Mouse (Mus musculus) ovary, postnatal 14 days (tissue): ENCODE measurements around the gene Irf7.
A peak's percentile ranks its signal among the peaks of the same experiment; 100 is the strongest.

Experiments
- DNase-seq: peaks from one replicate; pipeline ENCODE4 v3.0.0; 2022; ENCODE audit warnings: low spot score

Irf7 gene

GRCm38 (mm10) chr7:141219558-141220099 is 46.7 kb downstream of the Irf7 start:
- DNase-seq: no peak

GRCm38 (mm10) chr7:141218557-141219133 is 47.6 kb downstream of the Irf7 start:
- DNase-seq: no peak

- no peak for DNase-seq
Observed at GRCm38 (mm10) chr7:141218141-141218540, 48.1 kb downstream of the Irf7 start.

- no peak for DNase-seq
Observed at GRCm38 (mm10) chr7:141217343-141218013, 48.8 kb downstream of the Irf7 start.

GRCm38 (mm10) chr7:141216894-141217293 is 49.4 kb downstream of the Irf7 start:
- no peak for DNase-seq

- no peak for DNase-seq
Observed at GRCm38 (mm10) chr7:141215880-141216733, 50.2 kb downstream of the Irf7 start.

GRCm38 (mm10) chr7:141215101-141215879 is 51.0 kb downstream of the Irf7 start, which contains the start of gene Rassf7:
Gene Rassf7, plus strand, starts transcription at chr7:141215860.
- peak; percentile 85 for DNase-seq

- no peak for DNase-seq
Observed at GRCm38 (mm10) chr7:141214310-141214709, 52.0 kb downstream of the Irf7 start.

GRCm38 (mm10) chr7:141213605-141214235 is 52.6 kb downstream of the Irf7 start, which contains the start of gene Lmntd2:
Gene Lmntd2, minus strand, starts transcription at chr7:141214080.
- DNase-seq: no peak

GRCm38 (mm10) chr7:141213133-141213532 is 53.1 kb downstream of the Irf7 start:
- DNase-seq: no peak
